Mouse (Mus musculus): ENCODE measurements at regions not wholly inside any gene's neighbourhood (a gene's known extent, or its start where the extent isn't known, plus 50 kb on each side); places are given as distances from the start of the nearest gene placed in this dataset.

DNA sequence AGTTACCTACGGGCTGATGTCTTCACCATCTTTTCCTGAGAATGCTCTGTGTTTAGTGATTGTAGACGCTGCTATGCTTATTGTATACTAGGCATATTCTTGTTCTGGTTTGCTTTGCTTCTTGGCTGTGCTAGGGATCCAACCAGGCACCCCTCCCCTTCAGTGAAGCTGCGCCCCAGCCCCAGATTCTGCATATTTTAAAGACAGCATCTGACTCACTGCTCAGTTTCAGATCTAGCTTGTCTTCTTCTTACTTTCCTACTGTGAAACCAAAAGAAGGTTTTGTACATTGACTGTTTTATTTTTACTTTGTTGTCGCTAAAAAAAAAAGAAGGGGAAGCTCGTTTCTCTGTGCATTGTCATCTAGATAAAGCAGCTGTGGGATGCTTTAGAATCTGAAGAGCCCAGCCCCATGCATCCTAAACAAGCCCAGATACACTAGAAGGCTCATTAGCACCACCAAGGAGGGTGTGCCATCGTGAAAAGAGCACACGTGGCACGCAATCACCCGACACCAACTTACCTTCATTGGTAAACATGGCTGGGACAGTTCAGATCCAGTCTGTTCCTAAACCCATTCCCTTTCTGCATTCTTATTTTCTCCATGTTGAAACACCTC lies 83.7 kb upstream of the Phyhipl start:
- no peak for ATAC-seq
- in situ Hi-C loops (cut with MboI; ENCODE audit: low pct_unique_long_range_greater_than_20kb), result no loop called here
- POLR2A ChIA-PET, result no interaction called here
- no peak for TF ChIP-seq CTCF (IDR thresholded peaks at IDR 0.05)
- CTCF ChIA-PET, result interaction anchor here (0.9 kb wide), 1 partner anchor 23 kb away, joined by 3 read pairs; no protein-coding TSS in a partner anchor
- no peak for DNase-seq (ENCODE audit: low read depth, low spot score)
- H3K27me3 ChIP-seq, result peaks cover 9% of the 10 kb centered on the region

DNA sequence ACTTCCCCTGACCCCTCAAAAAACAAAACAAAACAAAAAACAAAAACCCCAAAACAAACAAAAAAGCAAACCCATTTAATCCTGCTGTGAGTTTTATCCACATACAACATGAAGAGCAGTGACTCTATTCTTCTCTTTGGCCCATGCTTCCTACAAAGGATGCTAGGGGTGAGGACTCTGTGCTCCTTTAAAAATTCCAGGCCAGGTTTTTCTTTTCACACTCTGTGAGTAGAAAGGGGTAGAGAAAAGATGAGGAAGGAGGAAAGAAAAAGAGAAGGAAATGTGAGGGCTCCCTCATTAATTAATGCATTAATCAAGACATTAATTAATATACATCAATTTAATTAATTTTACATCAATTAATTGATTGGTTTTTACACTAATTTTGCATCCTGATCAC lies 82.9 kb upstream of the Phyhipl start:
- TF ChIP-seq CTCF (IDR thresholded peaks at IDR 0.05), result no peak
- ChIA-PET CTCF (no interaction called here), POLR2A (no interaction called here)
- in situ Hi-C loops (cut with MboI; ENCODE audit: low pct_unique_long_range_greater_than_20kb), result no loop called here
- DNase-seq (ENCODE audit: low read depth, low spot score) (no peak), ATAC-seq (no peak)
- peaks cover 11% of the 10 kb centered on the region for H3K27me3 ChIP-seq

DNA sequence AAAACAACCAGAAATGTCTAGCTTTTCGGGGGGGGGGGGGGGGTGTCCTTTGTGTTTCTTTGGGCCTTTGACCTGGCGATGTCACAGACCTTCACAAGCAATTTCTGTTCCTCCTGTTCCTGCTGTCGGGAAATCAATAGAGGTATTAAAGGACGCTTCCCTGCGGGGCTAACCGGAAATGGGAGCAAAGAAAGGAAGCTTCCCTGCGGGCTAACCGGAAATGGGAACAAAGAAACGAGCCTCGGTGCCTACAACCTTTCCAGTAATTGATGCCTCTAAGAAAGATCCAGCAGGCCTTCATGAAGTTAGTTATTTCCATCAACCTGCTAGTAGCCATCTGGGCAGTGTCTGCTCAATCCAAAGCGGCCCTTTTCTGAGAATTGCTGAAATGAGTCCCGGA lies 78.2 kb upstream of the Phyhipl start:
- no peak for DNase-seq (ENCODE audit: low read depth, low spot score)
- ChIA-PET POLR2A (interaction anchor here (0.7 kb wide), 1 partner anchor 47 kb away, joined by 5 read pairs; no protein-coding TSS in a partner anchor), CTCF (no interaction called here)
- ATAC-seq, result no peak
- no peak for TF ChIP-seq CTCF (IDR thresholded peaks at IDR 0.05)
- in situ Hi-C loops (cut with MboI; ENCODE audit: low pct_unique_long_range_greater_than_20kb), result no loop called here
- peaks cover 11% of the 10 kb centered on the region for H3K27me3 ChIP-seq

- ChIA-PET CTCF (no interaction called here), POLR2A (interaction anchor here (0.7 kb wide), 1 partner anchor 47 kb away, joined by 5 read pairs; no protein-coding TSS in a partner anchor)
- no peak for ATAC-seq
- TF ChIP-seq CTCF (IDR thresholded peaks at IDR 0.05), result no peak
- H3K27me3 ChIP-seq, result peaks cover 11% of the 10 kb centered on the region
- no peak for DNase-seq (ENCODE audit: low read depth, low spot score)
- in situ Hi-C loops (cut with MboI; ENCODE audit: low pct_unique_long_range_greater_than_20kb), result no loop called here
Observed at GRCm38 (mm10) chr10:70733478-70733877, 77.7 kb upstream of the Phyhipl start.

DNA sequence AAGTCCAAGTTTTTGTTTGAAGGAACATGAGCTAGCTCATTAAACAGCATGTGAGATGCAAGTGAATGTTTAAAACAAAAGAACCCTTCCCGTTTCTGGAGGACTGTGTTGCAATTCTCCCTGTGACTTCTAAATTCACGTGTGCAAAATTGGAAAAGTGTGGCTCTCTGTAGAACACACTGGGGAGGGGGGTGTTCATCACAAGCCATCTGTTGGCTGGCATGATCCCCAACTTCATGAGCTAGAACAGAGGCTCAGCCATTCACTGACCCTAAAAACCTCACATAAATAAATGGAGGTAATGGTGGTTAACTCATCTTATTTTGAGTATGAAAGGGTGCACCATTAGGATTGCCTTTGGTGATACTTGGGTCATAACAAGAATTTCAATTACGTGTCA lies 69.3 kb upstream of the Phyhipl start:
- ChIA-PET POLR2A (no interaction called here), CTCF (no interaction called here)
- in situ Hi-C loops (cut with MboI; ENCODE audit: low pct_unique_long_range_greater_than_20kb), result no loop called here
- H3K27me3 ChIP-seq, result no peaks in the 10 kb centered on the region
- ATAC-seq (no peak), DNase-seq (ENCODE audit: low read depth, low spot score) (no peak)
- no peak for TF ChIP-seq CTCF (IDR thresholded peaks at IDR 0.05)

DNA sequence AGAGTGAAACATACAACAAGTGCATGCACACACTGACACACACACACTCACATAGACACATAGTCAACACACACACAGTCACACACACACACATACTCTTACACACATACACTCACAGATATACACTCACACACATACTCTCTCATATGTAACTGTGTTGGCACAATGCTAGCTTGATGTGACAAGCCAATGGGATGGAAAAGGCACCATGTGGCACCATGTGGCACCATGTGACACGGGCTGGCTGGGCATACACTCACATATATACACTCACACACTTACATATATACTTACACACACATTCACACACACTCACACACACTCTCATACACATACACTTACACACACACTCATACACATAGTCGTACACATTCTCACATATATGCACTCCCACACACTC lies 67.0 kb upstream of the Phyhipl start:
- ChIA-PET CTCF (no interaction called here), POLR2A (no interaction called here)
- no peak for TF ChIP-seq CTCF (IDR thresholded peaks at IDR 0.05)
- in situ Hi-C loops (cut with MboI; ENCODE audit: low pct_unique_long_range_greater_than_20kb), result no loop called here
- no peak for DNase-seq (ENCODE audit: low read depth, low spot score)
- H3K27me3 ChIP-seq, result no peaks in the 10 kb centered on the region
- no peak for ATAC-seq

DNA sequence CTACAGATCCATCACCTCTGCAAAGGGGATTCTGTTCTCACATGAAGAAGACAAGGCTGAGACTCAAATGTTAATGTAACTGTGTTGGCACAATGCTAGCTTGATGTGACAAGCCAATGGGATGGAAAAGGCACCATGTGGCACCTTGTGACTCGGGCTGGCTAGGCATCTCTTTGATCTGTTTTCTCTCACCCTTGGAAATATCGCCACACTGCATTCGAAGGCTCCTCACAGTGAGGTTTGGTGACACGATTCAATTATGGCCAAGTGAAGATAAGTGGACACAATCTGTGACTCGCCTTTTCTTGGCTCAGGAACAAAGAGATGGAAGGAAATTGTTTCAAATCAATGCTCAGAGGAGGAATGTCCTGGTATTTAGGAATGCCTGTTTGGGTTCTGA lies 66.6 kb upstream of the Phyhipl start:
- ChIA-PET POLR2A (interaction anchor here (0.6 kb wide), 1 partner anchor 9 kb away, joined by 4 read pairs; no protein-coding TSS in a partner anchor), CTCF (no interaction called here)
- in situ Hi-C loops (cut with MboI; ENCODE audit: low pct_unique_long_range_greater_than_20kb), result no loop called here
- H3K27me3 ChIP-seq, result no peaks in the 10 kb centered on the region
- DNase-seq (ENCODE audit: low read depth, low spot score) (no peak), ATAC-seq (no peak)
- no peak for TF ChIP-seq CTCF (IDR thresholded peaks at IDR 0.05)

DNA sequence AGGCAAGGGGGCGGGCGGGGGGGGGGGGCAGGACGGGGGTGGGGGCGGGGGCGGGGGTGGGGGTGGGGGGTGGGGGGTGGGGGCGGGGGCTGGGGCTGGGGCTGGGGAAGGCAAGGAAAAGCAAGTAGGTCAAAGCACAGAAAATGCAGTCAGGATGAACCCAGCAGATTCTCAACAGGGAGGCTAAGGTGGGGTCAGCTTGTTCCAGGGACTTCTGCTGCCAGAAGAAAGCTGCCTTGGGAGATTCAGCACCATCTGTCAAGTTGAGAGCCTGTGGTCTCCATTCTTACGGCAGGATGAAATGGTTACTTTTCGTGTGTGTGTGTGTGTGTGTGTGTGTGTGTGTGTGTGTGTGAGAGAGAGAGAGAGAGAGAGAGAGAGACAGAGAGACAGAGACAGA lies 61.7 kb upstream of the Phyhipl start:
- no peak for ATAC-seq
- TF ChIP-seq CTCF (IDR thresholded peaks at IDR 0.05), result no peak
- ChIA-PET CTCF (interaction anchor here (1.5 kb wide), 1 partner anchor 20 kb away, joined by 3 read pairs; no protein-coding TSS in a partner anchor), POLR2A (no interaction called here)
- DNase-seq (ENCODE audit: low read depth, low spot score), result no peak
- in situ Hi-C loops (cut with MboI; ENCODE audit: low pct_unique_long_range_greater_than_20kb), result no loop called here
- H3K27me3 ChIP-seq, result no peaks in the 10 kb centered on the region

- TF ChIP-seq CTCF (IDR thresholded peaks at IDR 0.05), result no peak
- POLR2A ChIA-PET, result no interaction called here
- no peak for DNase-seq (ENCODE audit: low read depth, low spot score)
- no peak for ATAC-seq
- H3K27me3 ChIP-seq, result no peaks in the 10 kb centered on the region
- CTCF ChIA-PET, result interaction anchor here (1.5 kb wide), 1 partner anchor 20 kb away, joined by 3 read pairs; no protein-coding TSS in a partner anchor
- in situ Hi-C loops (cut with MboI; ENCODE audit: low pct_unique_long_range_greater_than_20kb), result no loop called here
Observed at GRCm38 (mm10) chr10:70717025-70717424, 61.3 kb upstream of the Phyhipl start.

DNA sequence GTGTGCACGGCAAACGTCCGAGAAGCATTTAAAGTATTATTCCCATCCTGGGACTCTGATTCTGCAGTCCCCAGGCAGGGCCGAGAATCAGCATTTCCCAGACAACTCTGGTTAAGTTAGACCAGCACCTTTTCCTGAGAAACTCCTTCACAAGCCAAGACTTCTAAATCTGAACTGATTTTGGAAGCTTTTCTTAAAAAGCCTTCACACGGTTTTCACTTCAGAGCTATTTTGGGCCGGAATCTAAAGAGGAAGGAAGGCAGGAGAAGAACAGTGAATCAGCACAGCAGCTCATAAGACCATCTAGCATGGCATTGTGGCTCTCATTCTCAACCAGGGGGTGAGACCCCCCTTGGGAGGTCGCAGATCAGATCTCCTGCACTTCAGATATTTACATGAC lies 57.5 kb upstream of the Phyhipl start:
- in situ Hi-C loops (cut with MboI; ENCODE audit: low pct_unique_long_range_greater_than_20kb), result no loop called here
- ChIA-PET CTCF (interaction anchor here (0.7 to 1.9 kb wide), 4 partner anchors 9 to 507 kb away, joined by 3 to 7 read pairs (median 4); no protein-coding TSS in a partner anchor), POLR2A (no interaction called here)
- no peak for DNase-seq (ENCODE audit: low read depth, low spot score)
- ATAC-seq, result no peak
- no peaks in the 10 kb centered on the region for H3K27me3 ChIP-seq
- no peak for TF ChIP-seq CTCF (IDR thresholded peaks at IDR 0.05)

GRCm38 (mm10) chr10:70708806-70709205 lies 53.0 kb upstream of the Phyhipl start:
- POLR2A ChIA-PET, result no interaction called here
- no peaks in the 10 kb centered on the region for H3K27me3 ChIP-seq
- no peak for TF ChIP-seq CTCF (IDR thresholded peaks at IDR 0.05)
- in situ Hi-C loops (cut with MboI; ENCODE audit: low pct_unique_long_range_greater_than_20kb), result no loop called here
- ATAC-seq (no peak), DNase-seq (ENCODE audit: low read depth, low spot score) (no peak)
- CTCF ChIA-PET, result no interaction called here

Data from Patski (cell line).